Mouse (Mus musculus) limb, embryonic 10.5 days (tissue): Measurements from ENCODE around the gene Adrb1. TPM values are rescaled to one million over a fixed set of nuclear protein-coding genes. Genes with fewer than 3 reads are reported as not detected.
A peak's percentile ranks its signal among the peaks of the same experiment; 100 is the strongest.

Source experiments
- DNase-seq: peaks from one replicate; pipeline ENCODE4 v3.0.0-alpha.2; 2017; ENCODE audit warnings: low spot score
- H3K27ac ChIP-seq: fragments of 300-500 bp; sonication (generic); 2 replicates; pipeline ENCODE4 v1.5.1; 2016; ENCODE audit warnings: mild to moderate bottlenecking
- H3K27me3 ChIP-seq: fragments of 300-500 bp; sonication (generic); 2 replicates; pipeline ENCODE4 v1.6.1; 2016; ENCODE audit warnings: low read depth, mild to moderate bottlenecking; ENCODE audit not compliant: poor library complexity, severe bottlenecking
- H3K36me3 ChIP-seq: fragments of 300-500 bp; sonication (generic); 2 replicates; pipeline ENCODE4 v1.6.1; 2016; ENCODE audit warnings: mild to moderate bottlenecking, moderate library complexity
- H3K4me1 ChIP-seq: fragments of 300-500 bp; sonication (generic); 2 replicates; pipeline ENCODE4 v1.6.1; 2016
- H3K4me3 ChIP-seq: fragments of 300-500 bp; sonication (generic); 2 replicates; pipeline ENCODE4 v1.5.1; 2016; ENCODE audit warnings: mild to moderate bottlenecking, moderate library complexity
- H3K9me3 ChIP-seq: fragments of 300-500 bp; sonication (generic); replicated peaks from 2 replicates; pipeline ENCODE4 v1.6.1; 2016; ENCODE audit warnings: mild to moderate bottlenecking
- WGBS: fragments of 180-500 bp; shearing (Covaris S2); methylation state at CpG from one replicate; pipeline ENCODE4 v1.1.7; 2016; 5-methylcytosine and 5-hydroxymethylcytosine counted together
- polyA plus RNA-seq: library from polyadenylated mRNA; unstranded; fragments of >200 nt; fragmentation: Nextera tagmentation; extraction: Ambion mirVana; gene quantifications from 2 replicates; pipeline ENCODE4 v1.2.1, GENCODE M21; 2016

The Adrb1 gene
- 0.16 TPM in 1 of 2 replicates, not detected in the other for polyA plus RNA-seq

DNA sequence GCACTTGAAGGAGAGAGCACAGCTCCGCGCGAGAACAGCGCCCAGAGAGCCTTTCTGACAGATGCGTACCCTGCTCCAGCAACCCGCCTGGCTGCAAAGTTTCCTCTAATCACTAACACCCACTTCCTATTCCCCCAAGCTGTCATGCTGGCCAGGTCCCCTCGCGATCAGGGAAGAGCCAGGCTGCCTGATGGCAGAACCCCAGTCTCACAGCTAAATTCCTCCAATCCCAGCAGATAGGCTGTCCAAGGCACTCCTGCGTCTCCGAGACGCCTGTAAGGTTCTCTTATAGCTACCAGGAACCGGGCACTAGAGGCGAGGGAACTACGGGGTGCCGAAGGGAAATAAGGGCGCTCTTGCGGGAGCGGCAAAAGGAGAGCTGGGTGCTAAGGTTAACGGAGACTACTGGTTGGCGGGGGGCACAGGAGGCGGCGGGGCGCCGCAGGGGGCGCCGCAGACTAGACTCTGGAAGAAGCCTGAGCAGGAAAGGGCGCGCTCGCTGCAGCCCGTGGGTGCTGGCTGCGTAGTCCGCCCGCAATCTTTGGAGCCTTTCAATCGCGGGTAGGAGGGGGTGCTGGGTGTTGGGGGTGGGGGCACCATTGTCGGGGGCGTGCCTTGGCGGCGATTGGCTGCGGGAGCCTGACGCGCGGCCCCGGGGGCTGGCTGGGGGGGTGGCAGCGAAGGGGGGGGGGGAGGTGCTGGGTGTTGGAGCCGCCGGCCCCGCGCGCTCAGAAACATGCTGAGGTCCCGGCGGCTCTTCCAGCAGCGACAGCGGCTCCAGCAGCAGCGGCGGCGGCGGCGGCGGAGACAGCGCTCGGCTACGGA is at the start of gene Adrb1:
Adrb1 (plus strand) TSS at position 813 of the 825 bp plus-strand sequence.
- H3K4me3 ChIP-seq: peak within 1 kb of the TSS; percentile 61
- no peaks in the 10 kb centered on the region for H3K36me3 ChIP-seq
- under 1% methylated on average over 44 of the region's 63 CpGs for WGBS
- no peaks in the 10 kb centered on the region for H3K9me3 ChIP-seq
- H3K4me1 ChIP-seq: peaks cover 35% of the 10 kb centered on the region
- peak; percentile 62 for DNase-seq
- H3K27ac ChIP-seq: peak within 1 kb of the TSS; percentile 46; the same call in 1 of the 2 replicates
- peaks cover 99% of the 10 kb centered on the region for H3K27me3 ChIP-seq

GRCm38 (mm10) chr19:56675690-56676089 is 46.3 kb upstream of the Adrb1 start:
- Histone ChIP-seq H3K9me3 (no peaks in the 10 kb centered on the region), H3K27ac (no peak overlapping the region), H3K4me1 (peaks cover 16% of the 10 kb centered on the region), H3K4me3 (no peak overlapping the region), H3K27me3 (0 out of 2 replicates have a peak, but pooled peaks cover 7% of the 10 kb centered on the region), H3K36me3 (no peaks in the 10 kb centered on the region)
- DNase-seq: no peak
- 88% methylated on average over 5 of the region's 5 CpGs for WGBS

GRCm38 (mm10) chr19:56676506-56676905 is 45.5 kb upstream of the Adrb1 start:
- 0 out of 2 replicates have a peak, but pooled peaks cover 7% of the 10 kb centered on the region for H3K27me3 ChIP-seq
- H3K4me3 ChIP-seq: no peak overlapping the region
- peaks cover 18% of the 10 kb centered on the region for H3K4me1 ChIP-seq
- 92% methylated on average over 4 of the region's 4 CpGs for whole genome bisulfite sequencing
- no peaks in the 10 kb centered on the region for H3K9me3 ChIP-seq
- DNase-seq: no peak
- H3K36me3 ChIP-seq: no peaks in the 10 kb centered on the region
- H3K27ac ChIP-seq: no peak overlapping the region

DNA sequence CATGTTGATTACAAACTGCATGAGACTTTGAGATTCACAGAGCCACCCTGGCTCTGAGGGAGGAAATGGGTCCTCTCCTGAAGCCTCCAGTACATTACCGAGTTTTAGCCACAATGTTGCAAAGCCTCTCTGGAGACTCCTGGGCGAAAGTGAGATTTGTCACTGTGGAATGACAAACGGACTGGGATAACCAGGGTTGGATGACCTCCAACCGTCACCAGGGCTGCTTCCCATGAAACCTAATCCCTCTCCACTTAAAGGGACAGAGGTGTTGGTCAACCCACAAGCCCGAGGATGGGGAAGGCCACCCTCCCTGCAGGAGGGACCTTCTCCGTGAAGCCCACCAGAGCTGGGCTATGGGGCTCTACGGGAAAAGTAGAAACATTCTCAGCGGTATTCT is 44.4 kb upstream of the Adrb1 start:
- Histone ChIP-seq H3K4me1 (peaks cover 18% of the 10 kb centered on the region), H3K4me3 (no peak overlapping the region), H3K27me3 (0 out of 2 replicates have a peak, but pooled peaks cover 11% of the 10 kb centered on the region), H3K36me3 (no peaks in the 10 kb centered on the region), H3K27ac (no peak overlapping the region; the same call in 1 of the 2 replicates), H3K9me3 (no peaks in the 10 kb centered on the region)
- WGBS: 36% methylated on average over 8 of the region's 8 CpGs
- no peak for DNase-seq

- Histone ChIP-seq H3K4me1 (peaks cover 18% of the 10 kb centered on the region), H3K27ac (peak overlapping the region; percentile 9; the same call in 1 of the 2 replicates), H3K4me3 (no peak overlapping the region), H3K27me3 (0 out of 2 replicates have a peak, but pooled peaks cover 16% of the 10 kb centered on the region), H3K9me3 (no peaks in the 10 kb centered on the region), H3K36me3 (no peaks in the 10 kb centered on the region)
- WGBS: 63% methylated on average over 9 of the region's 9 CpGs
- no peak for DNase-seq
These were observed 43.5 kb upstream of the Adrb1 start for GRCm38 (mm10) chr19:56678516-56678915.

DNA sequence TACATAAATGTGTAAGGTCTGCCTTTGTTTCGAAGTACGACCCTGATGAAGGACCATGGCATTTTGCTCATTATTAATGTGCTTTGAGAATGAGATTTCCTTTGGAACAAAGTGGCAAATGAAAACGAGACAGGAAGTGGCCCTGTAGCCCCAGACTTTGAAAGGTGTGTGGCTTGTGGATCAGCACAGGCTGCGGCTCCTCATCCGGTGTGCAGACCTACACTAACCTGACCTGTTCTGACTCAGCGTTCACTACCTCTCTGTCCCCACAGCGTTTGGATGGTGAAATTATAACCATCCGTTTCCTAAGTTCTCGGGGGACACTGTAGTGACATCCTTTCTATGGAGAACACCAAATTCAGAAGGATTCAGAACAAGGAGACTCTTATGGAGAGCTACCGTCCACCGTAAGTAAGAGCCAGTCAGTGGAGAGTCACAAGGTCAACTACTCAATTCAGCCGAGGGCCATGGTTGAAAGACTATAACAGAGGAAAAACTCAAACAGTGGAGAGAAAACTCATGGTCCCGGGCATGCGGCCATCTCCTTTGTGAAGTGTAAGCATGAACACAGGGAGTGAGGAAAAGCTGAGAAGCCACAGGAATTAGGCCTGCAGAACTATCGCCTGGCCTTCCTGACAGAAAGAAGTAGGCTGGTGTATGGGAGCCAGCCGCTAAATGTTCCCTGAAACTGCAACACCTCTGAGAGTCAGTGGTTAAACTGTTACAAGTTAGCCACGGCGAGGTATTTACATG is 42.6 kb upstream of the Adrb1 start:
- 0 out of 2 replicates have a peak, but pooled peaks cover 16% of the 10 kb centered on the region for H3K27me3 ChIP-seq
- H3K27ac ChIP-seq: no peak overlapping the region
- no peak overlapping the region for H3K4me3 ChIP-seq
- WGBS: 90% methylated on average over 18 of the region's 18 CpGs
- no peaks in the 10 kb centered on the region for H3K9me3 ChIP-seq
- no peak for DNase-seq
- peaks cover 20% of the 10 kb centered on the region for H3K4me1 ChIP-seq
- H3K36me3 ChIP-seq: no peaks in the 10 kb centered on the region

- Histone ChIP-seq H3K27ac (no peak overlapping the region), H3K4me1 (peaks cover 26% of the 10 kb centered on the region), H3K27me3 (0 out of 2 replicates have a peak, but pooled peaks cover 16% of the 10 kb centered on the region), H3K36me3 (no peaks in the 10 kb centered on the region), H3K9me3 (no peaks in the 10 kb centered on the region), H3K4me3 (no peak overlapping the region)
- DNase-seq: no peak
- 87% methylated on average over 7 of the region's 7 CpGs for WGBS
These were observed 42.0 kb upstream of the Adrb1 start for GRCm38 (mm10) chr19:56679992-56680391.

- Histone ChIP-seq H3K27me3 (0 out of 2 replicates have a peak, but pooled peaks cover 16% of the 10 kb centered on the region), H3K27ac (no peak overlapping the region), H3K4me1 (peaks cover 31% of the 10 kb centered on the region), H3K4me3 (no peak overlapping the region), H3K9me3 (no peaks in the 10 kb centered on the region), H3K36me3 (no peaks in the 10 kb centered on the region)
- DNase-seq: no peak
- 85% methylated on average over 7 of the region's 7 CpGs for WGBS
These were observed 39.7 kb upstream of the Adrb1 start for GRCm38 (mm10) chr19:56682297-56682696.

GRCm38 (mm10) chr19:56682843-56683242 is 39.2 kb upstream of the Adrb1 start:
- no peaks in the 10 kb centered on the region for H3K9me3 ChIP-seq
- no peak for DNase-seq
- no peak overlapping the region for H3K4me3 ChIP-seq
- H3K4me1 ChIP-seq: peaks cover 31% of the 10 kb centered on the region
- WGBS: 83% methylated on average over 7 of the region's 7 CpGs
- H3K27ac ChIP-seq: no peak overlapping the region
- H3K27me3 ChIP-seq: 0 out of 2 replicates have a peak, but pooled peaks cover 16% of the 10 kb centered on the region
- H3K36me3 ChIP-seq: no peaks in the 10 kb centered on the region

GRCm38 (mm10) chr19:56685515-56685914 is 36.5 kb upstream of the Adrb1 start:
- peaks cover 27% of the 10 kb centered on the region for H3K4me1 ChIP-seq
- H3K4me3 ChIP-seq: no peak overlapping the region
- DNase-seq: no peak
- no peaks in the 10 kb centered on the region for H3K36me3 ChIP-seq
- no peaks in the 10 kb centered on the region for H3K9me3 ChIP-seq
- no peak overlapping the region for H3K27ac ChIP-seq
- WGBS: 82% methylated on average over 7 of the region's 7 CpGs
- H3K27me3 ChIP-seq: 0 out of 2 replicates have a peak, but pooled peaks cover 9% of the 10 kb centered on the region

- Histone ChIP-seq H3K36me3 (no peaks in the 10 kb centered on the region), H3K4me3 (no peak overlapping the region), H3K27ac (no peak overlapping the region), H3K9me3 (no peaks in the 10 kb centered on the region), H3K4me1 (peaks cover 25% of the 10 kb centered on the region), H3K27me3 (0 out of 2 replicates have a peak, but pooled peaks cover 9% of the 10 kb centered on the region)
- no peak for DNase-seq
- 86% methylated on average over 12 of the region's 12 CpGs for WGBS
These were observed 35.8 kb upstream of the Adrb1 start for GRCm38 (mm10) chr19:56686218-56686617.

DNA sequence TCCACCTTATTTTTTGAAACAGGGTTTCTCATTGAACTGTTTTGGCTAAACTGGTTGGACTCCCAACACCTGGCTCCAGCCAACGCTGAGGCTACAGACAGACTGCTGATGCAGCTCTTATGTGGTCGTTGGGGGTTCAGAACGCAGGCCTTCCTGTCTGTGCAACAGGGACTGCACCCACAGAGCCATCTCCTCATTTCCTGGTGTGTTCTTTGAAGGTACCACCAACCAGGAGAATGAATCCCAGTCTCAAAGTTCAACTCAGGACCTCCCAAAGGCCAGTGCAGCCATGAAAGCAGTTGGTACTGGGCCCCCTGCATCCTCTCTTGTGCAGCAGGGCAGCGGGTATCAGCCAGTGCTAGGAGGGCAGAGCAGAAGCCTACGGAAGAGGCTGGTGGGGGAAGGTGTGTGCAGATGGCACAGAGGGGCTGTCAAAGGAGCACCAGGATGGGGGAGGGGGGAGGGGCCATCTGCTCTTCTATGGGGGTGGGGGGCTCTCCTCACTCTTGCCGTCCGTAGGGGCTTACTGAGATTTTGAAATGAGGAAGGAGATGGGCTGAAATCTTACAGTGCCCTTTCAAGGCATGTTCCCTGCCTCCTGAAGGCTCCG is 34.9 kb upstream of the Adrb1 start:
- Histone ChIP-seq H3K9me3 (no peaks in the 10 kb centered on the region), H3K4me3 (no peak overlapping the region), H3K4me1 (peaks cover 25% of the 10 kb centered on the region), H3K27ac (0 out of 2 replicates have a peak overlapping the region, but pooled peaks have one; percentile 39), H3K36me3 (no peaks in the 10 kb centered on the region), H3K27me3 (0 out of 2 replicates have a peak, but pooled peaks cover 9% of the 10 kb centered on the region)
- WGBS: 79% methylated on average over 8 of the region's 8 CpGs
- no peak for DNase-seq
